Mouse (Mus musculus): ENCODE data around the gene Dip2b. TPM values are rescaled to one million over a fixed set of nuclear protein-coding genes. Genes with fewer than 3 reads are reported as not detected.
A peak's percentile ranks its signal among the peaks of the same experiment; 100 is the strongest.

Gene Dip2b
- polyA plus RNA-seq, 1 experiment = 35.9 TPM

GRCm38 (mm10) chr15:100096587-100097428 lies 58.3 kb downstream of the Dip2b start:
- TF ChIP-seq CTCF (IDR thresholded peaks at IDR 0.05; ENCODE audit: extremely low read depth, insufficient read depth, low read length) = no peak
- TF ChIP-seq POLR2A (IDR thresholded peaks at IDR 0.05; ENCODE audit: extremely low read depth, insufficient read depth, low read length) = no peak
- Histone ChIP-seq H3K4me3 (ENCODE audit: insufficient read depth, low read length) (no peak overlapping the region), H3K27ac (ENCODE audit: insufficient read depth, low read length) (no peak overlapping the region), H3K4me1 (ENCODE audit: control insufficient read depth, insufficient read depth, low read length) (peaks cover 17% of the 10 kb centered on the region)

GRCm38 (mm10) chr15:100100336-100100735 lies 61.9 kb downstream of the Dip2b start:
- peak overlapping the region; percentile 28; the same call in 1 of the 2 replicates for H3K27ac ChIP-seq (ENCODE audit: insufficient read depth, low read length)
- no peak for TF ChIP-seq POLR2A (IDR thresholded peaks at IDR 0.05; ENCODE audit: extremely low read depth, insufficient read depth, low read length)
- no peak for TF ChIP-seq CTCF (IDR thresholded peaks at IDR 0.05; ENCODE audit: extremely low read depth, insufficient read depth, low read length)
- no peak overlapping the region for H3K4me3 ChIP-seq (ENCODE audit: insufficient read depth, low read length)

GRCm38 (mm10) chr15:100101206-100101605 lies 62.7 kb downstream of the Dip2b start:
- no peak overlapping the region for H3K27ac ChIP-seq (ENCODE audit: insufficient read depth, low read length)
- no peak overlapping the region for H3K4me3 ChIP-seq (ENCODE audit: insufficient read depth, low read length)
- TF ChIP-seq CTCF (IDR thresholded peaks at IDR 0.05; ENCODE audit: extremely low read depth, insufficient read depth, low read length) (no peak), POLR2A (IDR thresholded peaks at IDR 0.05; ENCODE audit: extremely low read depth, insufficient read depth, low read length) (no peak)
- H3K4me1 ChIP-seq (ENCODE audit: control insufficient read depth, insufficient read depth, low read length) = peaks cover 10% of the 10 kb centered on the region

More at GRCm38 (mm10) chr15:100100336-100100735, 61.9 kb downstream of the Dip2b start:
- peaks cover 10% of the 10 kb centered on the region for H3K4me1 ChIP-seq (ENCODE audit: control insufficient read depth, insufficient read depth, low read length)

- H3K4me3 ChIP-seq (ENCODE audit: insufficient read depth, low read length) = no peak overlapping the region
- H3K27ac ChIP-seq (ENCODE audit: insufficient read depth, low read length) = no peak overlapping the region
- no peak for TF ChIP-seq CTCF (IDR thresholded peaks at IDR 0.05; ENCODE audit: extremely low read depth, insufficient read depth, low read length)
- no peak for TF ChIP-seq POLR2A (IDR thresholded peaks at IDR 0.05; ENCODE audit: extremely low read depth, insufficient read depth, low read length)
- peaks cover 18% of the 10 kb centered on the region for H3K4me1 ChIP-seq (ENCODE audit: control insufficient read depth, insufficient read depth, low read length)
Observed at GRCm38 (mm10) chr15:100104126-100104525, 65.7 kb downstream of the Dip2b start.

GRCm38 (mm10) chr15:100108071-100108782 lies 69.8 kb downstream of the Dip2b start:
- peak overlapping the region; percentile 27 for H3K27ac ChIP-seq (ENCODE audit: insufficient read depth, low read length)
- TF ChIP-seq CTCF (IDR thresholded peaks at IDR 0.05; ENCODE audit: extremely low read depth, insufficient read depth, low read length) = no peak
- no peak for TF ChIP-seq POLR2A (IDR thresholded peaks at IDR 0.05; ENCODE audit: extremely low read depth, insufficient read depth, low read length)
- peaks cover 21% of the 10 kb centered on the region for H3K4me1 ChIP-seq (ENCODE audit: control insufficient read depth, insufficient read depth, low read length)
- no peak overlapping the region for H3K4me3 ChIP-seq (ENCODE audit: insufficient read depth, low read length)

GRCm38 (mm10) chr15:100109916-100110315 lies 71.5 kb downstream of the Dip2b start:
- Histone ChIP-seq H3K27ac (ENCODE audit: insufficient read depth, low read length) (0 out of 2 replicates have a peak overlapping the region, but pooled peaks have one; percentile 14), H3K4me1 (ENCODE audit: control insufficient read depth, insufficient read depth, low read length) (peaks cover 24% of the 10 kb centered on the region), H3K4me3 (ENCODE audit: insufficient read depth, low read length) (no peak overlapping the region)
- TF ChIP-seq CTCF (IDR thresholded peaks at IDR 0.05; ENCODE audit: extremely low read depth, insufficient read depth, low read length) (no peak), POLR2A (IDR thresholded peaks at IDR 0.05; ENCODE audit: extremely low read depth, insufficient read depth, low read length) (no peak)

GRCm38 (mm10) chr15:100111891-100112290 lies 73.4 kb downstream of the Dip2b start:
- no peak overlapping the region for H3K27ac ChIP-seq (ENCODE audit: insufficient read depth, low read length)
- no peak overlapping the region for H3K4me3 ChIP-seq (ENCODE audit: insufficient read depth, low read length)
- no peak for TF ChIP-seq POLR2A (IDR thresholded peaks at IDR 0.05; ENCODE audit: extremely low read depth, insufficient read depth, low read length)
- no peak for TF ChIP-seq CTCF (IDR thresholded peaks at IDR 0.05; ENCODE audit: extremely low read depth, insufficient read depth, low read length)
- peaks cover 28% of the 10 kb centered on the region for H3K4me1 ChIP-seq (ENCODE audit: control insufficient read depth, insufficient read depth, low read length)

- Histone ChIP-seq H3K4me3 (ENCODE audit: insufficient read depth, low read length) (no peak overlapping the region), H3K27ac (ENCODE audit: insufficient read depth, low read length) (no peak overlapping the region), H3K4me1 (ENCODE audit: control insufficient read depth, insufficient read depth, low read length) (peaks cover 28% of the 10 kb centered on the region)
- TF ChIP-seq POLR2A (IDR thresholded peaks at IDR 0.05; ENCODE audit: extremely low read depth, insufficient read depth, low read length) (no peak), CTCF (IDR thresholded peaks at IDR 0.05; ENCODE audit: extremely low read depth, insufficient read depth, low read length) (no peak)
Observed at GRCm38 (mm10) chr15:100112309-100112966, 74.0 kb downstream of the Dip2b start.
